Mouse (Mus musculus) adrenal gland, postnatal 36 days (tissue): Measurements from ENCODE around the gene Zdhhc24. TPM values are rescaled to one million over a fixed set of nuclear protein-coding genes. Genes with fewer than 3 reads are reported as not detected.
A peak's percentile ranks its signal among the peaks of the same experiment; 100 is the strongest.

Experiments
- DNase-seq, 2 experiments: peaks; one replicate each; pipeline ENCODE4 v3.0.0; 2021; ENCODE audit warnings: mixed read lengths in 1 of 2
- total RNA-seq, 2 experiments: library from RNA; stranded (reverse); gene quantifications; 2 replicates each; pipeline ENCODE4 v1.2.3; 2021

Gene Zdhhc24
- total RNA-seq, 2 experiments from 2014 or later: 21.3 to 21.9 TPM

DNA sequence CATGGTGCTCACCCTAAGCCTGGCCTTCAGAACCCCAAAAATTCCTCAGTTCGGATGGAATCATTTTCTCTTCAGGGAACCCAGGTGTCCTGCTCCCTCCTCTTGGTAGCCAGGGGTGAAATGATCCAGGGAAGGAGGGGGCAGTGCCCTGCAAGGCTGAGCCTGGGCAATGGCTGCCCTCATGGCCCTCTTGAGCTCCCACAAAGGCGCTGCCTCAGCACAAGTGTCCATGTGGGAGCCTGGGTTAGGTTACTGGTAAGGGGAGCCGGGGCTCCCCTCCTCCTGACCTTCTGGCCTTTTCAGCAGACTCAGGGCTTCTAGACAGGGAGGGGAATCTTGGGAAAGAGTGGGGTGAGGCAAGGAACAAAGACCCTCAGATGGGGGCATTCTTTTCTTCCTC is 1.7 kb upstream of the Zdhhc24 start:
- DNase-seq: no peak

DNA sequence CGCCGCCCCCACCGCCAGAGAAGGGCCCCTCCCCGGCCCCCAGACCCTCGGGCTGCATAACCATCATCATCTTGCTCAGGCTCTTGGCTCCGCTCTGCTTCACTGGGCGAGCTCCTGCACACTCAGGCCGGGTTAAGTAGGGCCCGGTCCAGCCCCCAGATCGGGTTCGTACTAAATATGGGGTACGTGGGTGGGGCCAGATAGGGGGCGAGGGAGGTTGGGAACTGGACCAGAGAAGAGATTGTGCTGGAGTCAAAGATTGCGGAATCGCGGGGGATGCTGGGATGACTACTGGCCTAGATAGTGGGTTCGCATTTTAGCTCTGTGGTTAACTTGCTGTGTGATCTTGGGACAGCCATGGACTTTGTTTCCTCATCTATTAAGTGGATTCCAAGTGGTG is 683 bp upstream of the Zdhhc24 start, which contains the start of gene Actn3:
Gene Actn3, minus strand, starts transcription at position 125 of the 400 bp plus-strand sequence.
- DNase-seq: no peak

DNA sequence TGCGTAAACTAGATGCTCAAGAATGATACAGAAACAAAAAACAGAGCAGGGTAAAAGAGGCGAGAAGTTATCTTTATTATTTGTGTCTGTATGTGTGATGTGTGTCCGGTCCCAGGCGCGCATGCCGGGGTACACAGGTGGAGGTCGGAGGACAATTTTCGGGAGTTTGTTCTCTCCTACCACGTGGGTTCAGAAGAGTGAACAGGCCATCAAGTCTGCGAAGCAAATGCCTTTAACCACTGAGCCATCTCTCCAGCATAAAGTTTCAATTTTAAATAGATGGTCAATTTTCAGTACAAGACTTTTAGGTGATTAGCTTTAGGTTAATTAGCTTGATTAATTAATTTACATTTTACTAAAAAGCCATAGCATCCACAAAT is 846 bp downstream of the Zdhhc24 start:
- DNase-seq: no peak

- no peak for DNase-seq
Observed at GRCm38 (mm10) chr19:4883961-4884360, 5.5 kb downstream of the Zdhhc24 start.

GRCm38 (mm10) chr19:4889791-4890190 is 11.3 kb downstream of the Zdhhc24 start:
- DNase-seq: no peak

GRCm38 (mm10) chr19:4891798-4892197 is 13.3 kb downstream of the Zdhhc24 start:
- DNase-seq: no peak

DNA sequence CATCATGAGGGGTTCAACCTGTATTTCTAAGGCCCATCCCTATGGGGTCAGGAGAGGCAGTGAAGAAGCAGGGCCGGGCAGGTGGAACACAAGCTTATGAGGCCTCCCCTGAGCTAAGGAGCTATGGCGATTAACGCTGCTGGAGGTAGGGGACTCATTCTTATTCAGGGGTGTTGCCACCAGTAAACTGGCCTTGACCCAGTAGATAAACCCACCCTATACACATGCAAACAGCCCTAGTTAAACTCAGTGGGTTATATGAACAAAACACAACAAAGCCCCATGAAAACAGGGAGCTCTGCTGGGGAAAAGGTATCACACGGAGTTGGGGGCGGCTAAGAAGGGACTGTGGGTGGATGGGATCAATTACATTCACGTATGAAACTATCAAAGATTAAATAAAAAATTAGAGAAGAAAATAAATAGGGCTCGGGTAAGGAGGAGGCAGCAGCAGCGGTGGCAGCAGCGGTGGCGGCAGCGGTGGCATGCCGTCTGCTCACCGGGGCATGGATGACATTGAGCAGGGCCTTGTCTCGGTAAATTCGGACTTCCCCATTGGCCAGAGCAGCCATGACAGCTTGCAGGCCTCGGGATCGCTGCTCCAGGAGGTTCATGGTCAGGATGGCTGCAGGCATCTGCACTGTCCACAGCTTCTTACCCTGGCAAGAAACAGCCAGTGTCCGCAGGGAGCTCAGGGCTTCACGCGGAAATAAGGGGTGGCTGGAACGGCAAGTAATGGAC is 18.5 kb downstream of the Zdhhc24 start:
- peak in 1 of 2 experiments; percentile 9 for DNase-seq

- DNase-seq: no peak
Observed at GRCm38 (mm10) chr19:4898972-4899371, 20.5 kb downstream of the Zdhhc24 start.

GRCm38 (mm10) chr19:4899888-4900287 is 21.4 kb downstream of the Zdhhc24 start:
- no peak for DNase-seq

- peak; percentile 83 to 84 for DNase-seq
Observed at GRCm38 (mm10) chr19:4905979-4906794, 27.7 kb downstream of the Zdhhc24 start, which contains the start of gene Bbs1. Gene Bbs1 (minus strand): TSS chr19:4906628.

DNA sequence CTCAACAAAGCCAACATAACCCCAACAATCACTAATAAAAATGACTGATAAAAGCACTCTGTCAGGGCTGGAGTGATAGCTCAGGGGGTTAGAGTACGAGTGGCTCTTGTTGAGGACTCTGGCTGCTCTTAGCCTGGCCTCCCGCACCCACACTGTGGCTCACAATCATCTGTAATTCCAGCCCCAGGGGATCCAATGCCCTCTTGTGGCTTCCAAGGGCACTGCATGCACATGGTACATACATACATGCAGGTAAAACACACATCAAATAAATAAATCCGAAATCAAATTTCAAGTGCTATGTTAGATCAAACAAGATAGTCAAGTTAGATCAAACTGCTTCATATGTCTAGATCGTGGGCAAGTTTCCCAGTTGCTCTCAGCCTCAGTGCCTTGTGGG is 29.6 kb downstream of the Zdhhc24 start:
- DNase-seq: peak; percentile 48 to 53

DNA sequence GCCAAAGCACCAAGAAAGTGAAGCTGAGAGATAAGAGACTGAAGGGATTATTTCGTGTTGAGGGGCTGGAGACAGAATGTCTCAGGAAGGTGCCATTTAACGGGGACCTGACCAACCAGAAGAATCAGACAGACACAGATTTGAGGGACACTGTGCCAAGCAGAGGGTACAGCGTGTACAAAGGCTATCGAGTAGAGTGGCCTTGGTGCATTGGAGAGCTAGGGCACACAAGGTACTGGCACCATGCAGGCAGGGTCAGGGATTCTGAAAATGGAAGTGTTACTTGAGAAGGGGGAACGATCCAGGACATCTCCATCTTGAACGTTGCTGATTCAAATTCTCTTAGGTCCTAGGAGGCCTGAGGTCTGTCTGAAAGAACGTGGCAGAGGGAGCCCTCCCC is 30.9 kb downstream of the Zdhhc24 start:
- peak in 1 of 2 experiments; percentile 44 for DNase-seq

- peak; percentile 68 to 73 for DNase-seq
Observed at GRCm38 (mm10) chr19:4915924-4916603, 37.6 kb downstream of the Zdhhc24 start.

GRCm38 (mm10) chr19:4916827-4917226 is 38.4 kb downstream of the Zdhhc24 start:
- no peak for DNase-seq

DNA sequence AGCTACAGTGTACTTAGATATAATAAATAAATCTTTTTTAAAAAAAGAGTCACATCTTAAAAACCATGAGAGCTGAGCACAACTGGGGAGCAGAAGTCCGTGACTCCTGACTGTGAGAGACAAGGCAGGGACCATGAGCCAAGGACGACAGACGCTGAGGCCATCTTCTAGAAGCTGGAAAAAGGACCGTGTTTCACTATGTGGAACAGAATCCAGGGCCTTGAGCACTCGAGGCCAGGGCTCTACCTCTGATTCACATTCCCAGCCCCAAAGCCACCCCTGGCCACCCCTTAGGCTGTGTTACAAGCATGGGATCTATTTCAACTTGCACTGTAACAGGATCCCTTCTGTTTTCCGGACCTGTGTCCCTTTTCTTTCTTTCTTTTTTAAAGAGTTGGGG is 41.2 kb downstream of the Zdhhc24 start:
- peak in 1 of 2 experiments; percentile 56 for DNase-seq

- DNase-seq: no peak
Observed at GRCm38 (mm10) chr19:4925121-4925860, 46.8 kb downstream of the Zdhhc24 start.

DNA sequence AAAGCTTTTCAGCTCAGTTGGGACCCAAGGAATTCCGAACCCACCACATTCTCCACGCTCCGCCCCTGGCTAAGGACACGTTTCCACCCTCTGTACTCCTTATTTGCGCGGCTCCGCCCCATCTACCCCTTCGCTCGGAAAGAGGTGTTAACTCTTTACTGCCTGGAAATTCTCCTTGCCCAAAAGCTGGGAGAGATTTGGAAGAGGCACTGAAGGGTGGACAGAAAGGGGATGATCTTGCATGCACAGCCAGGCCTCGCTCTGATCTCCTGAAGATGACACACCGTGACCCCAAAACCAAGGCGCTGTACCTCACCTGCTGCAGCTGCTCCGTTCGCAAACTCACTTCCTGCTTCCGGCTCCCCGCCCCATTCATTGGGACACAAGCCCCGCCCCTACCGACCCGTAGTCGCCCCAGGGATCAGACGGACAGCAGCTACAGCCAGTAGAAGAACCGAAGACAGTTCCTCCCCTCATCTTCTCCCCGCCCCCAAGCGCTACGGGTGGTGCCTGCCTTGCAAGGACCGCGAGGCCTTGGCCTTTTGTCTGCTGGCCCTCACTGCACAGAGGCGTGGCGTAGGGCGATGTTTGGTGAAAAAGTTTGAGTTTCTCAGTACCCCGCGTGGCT is 49.5 kb downstream of the Zdhhc24 start, which contains the start of gene Dpp3:
Gene Dpp3, minus strand, starts transcription at position 384 of the 628 bp plus-strand sequence.
- DNase-seq: peak; percentile 100

- peak in 1 of 2 experiments; percentile 44 for DNase-seq
Observed at GRCm38 (mm10) chr19:4928781-4929180, 50.3 kb downstream of the Zdhhc24 start.
